Mouse (Mus musculus) T-helper 2 cell (primary cell): ENCODE data around the gene Ttll8.

Experiments
- in situ Hi-C: fragments of 300-600 bp; cut with MboI, MseI; formaldehyde crosslinking; loops from one replicate; pipeline ENCODE4 v1.15.1; 2025; ENCODE audit warnings: high pct_unique_total_duplicates

Ttll8 gene

DNA sequence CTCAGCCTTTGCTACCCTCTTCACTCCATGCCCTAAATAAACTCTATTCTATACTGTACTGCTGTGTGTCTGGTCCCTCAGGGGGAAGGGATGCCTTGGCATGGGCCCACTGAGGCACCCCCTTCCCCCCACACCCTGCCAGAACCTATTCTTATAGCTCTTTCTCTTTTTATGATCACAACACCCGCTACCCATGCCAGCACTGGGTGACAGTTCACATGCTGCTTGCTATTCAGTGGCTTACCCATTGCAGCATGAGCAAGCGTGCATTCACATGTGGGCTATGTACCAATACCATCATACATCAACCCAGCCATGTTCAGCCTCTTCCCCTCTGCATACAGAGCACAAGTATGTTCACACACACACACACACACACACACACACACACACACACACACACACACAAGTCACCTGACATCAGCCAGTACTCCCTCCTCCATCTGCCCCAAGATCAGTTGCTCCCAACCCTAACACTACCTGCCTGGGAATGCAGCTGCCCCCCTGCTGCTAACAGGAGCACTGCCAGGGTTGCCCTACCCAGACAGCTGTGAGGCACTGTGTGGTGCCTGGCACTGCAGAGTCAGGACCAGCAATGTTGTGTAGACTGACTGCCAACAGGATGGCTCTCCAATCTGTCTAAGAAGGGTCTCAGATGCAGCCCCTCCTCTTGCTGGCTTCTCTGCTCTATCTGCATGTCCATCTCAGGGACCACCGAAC lies 112.5 kb downstream of the Ttll8 start:
- in situ Hi-C loops, result no loop called here

DNA sequence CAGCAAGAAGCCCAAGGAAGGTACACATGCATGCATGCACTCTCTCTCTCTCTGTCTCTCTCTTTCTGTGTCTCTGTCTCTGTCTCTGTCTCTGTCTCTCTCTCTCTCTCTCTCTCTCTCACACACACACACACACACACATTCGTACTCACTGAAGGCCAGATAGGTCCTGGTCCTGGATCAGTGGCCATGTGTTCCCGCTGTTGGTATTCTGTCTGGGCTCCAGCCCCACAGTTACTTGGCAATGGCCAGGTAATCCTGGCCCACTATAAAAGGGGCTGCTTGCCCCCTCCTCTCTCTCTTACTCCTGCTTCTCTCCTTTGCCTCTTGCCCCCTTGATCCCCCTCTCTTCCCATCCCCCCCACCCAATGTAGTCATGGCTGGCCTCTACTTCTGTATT lies 113.1 kb downstream of the Ttll8 start:
- in situ Hi-C loops, result no loop called here
